Mouse (Mus musculus): ENCODE measurements around the gene Zscan22. TPM values are rescaled to one million over a fixed set of nuclear protein-coding genes. Genes with fewer than 3 reads are reported as not detected.
A peak's percentile ranks its signal among the peaks of the same experiment; 100 is the strongest.
"Not testable (repeated sequence)": the region's sequence is repeated elsewhere in the genome, so short reads cannot be mapped to it uniquely, and the experiment has no call there.

Zscan22 gene
- polyA plus RNA-seq, 1 experiment from 2014 or later = 10.4 TPM

GRCm38 (mm10) chr7:12901517-12901916, 3.9 kb downstream of the Zscan22 start:
- peaks cover 5% of the 10 kb centered on the region for H3K4me1 ChIP-seq (ENCODE audit: control insufficient read depth, insufficient read depth, low read depth, low read length)
- H3K9ac ChIP-seq (ENCODE audit: low read depth, low read length) = no peak overlapping the region
- no peak for ATAC-seq
- no peaks in the 10 kb centered on the region for H3K9me3 ChIP-seq (ENCODE audit: control insufficient read depth, low read length)
- no peak overlapping the region for H3K4me2 ChIP-seq (ENCODE audit: low read length)
- 97% methylated on average over 5 of the region's 5 CpGs for WGBS
- H3K27ac ChIP-seq (ENCODE audit: low read depth, low read length) = no peak overlapping the region
- H3K27me3 ChIP-seq (replicated peaks; ENCODE audit: control insufficient read depth, insufficient read depth, low read length) = no peaks in the 10 kb centered on the region
- peaks cover 12% of the 10 kb centered on the region for H3K36me3 ChIP-seq (ENCODE audit: control insufficient read depth, insufficient read depth, low read length)
- H3K4me3 ChIP-seq (ENCODE audit: low read length) = no peak overlapping the region

- ATAC-seq = no peak
- Histone ChIP-seq H3K36me3 (ENCODE audit: control insufficient read depth, insufficient read depth, low read length) (peaks cover 25% of the 10 kb centered on the region), H3K4me3 (ENCODE audit: low read length) (no peak overlapping the region), H3K27me3 (replicated peaks; ENCODE audit: control insufficient read depth, insufficient read depth, low read length) (no peaks in the 10 kb centered on the region), H3K27ac (ENCODE audit: low read depth, low read length) (no peak overlapping the region), H3K9ac (ENCODE audit: low read depth, low read length) (0 out of 2 replicates have a peak overlapping the region, but pooled peaks have one; percentile 9), H3K9me3 (ENCODE audit: control insufficient read depth, low read length) (no peaks in the 10 kb centered on the region), H3K4me2 (ENCODE audit: low read length) (no peak overlapping the region), H3K4me1 (ENCODE audit: control insufficient read depth, insufficient read depth, low read depth, low read length) (peaks cover 3% of the 10 kb centered on the region; the same call in 1 of the 2 replicates)
- 73% methylated on average over 10 of the region's 10 CpGs for WGBS
Observed at GRCm38 (mm10) chr7:12903623-12904022, 6.0 kb downstream of the Zscan22 start.

DNA sequence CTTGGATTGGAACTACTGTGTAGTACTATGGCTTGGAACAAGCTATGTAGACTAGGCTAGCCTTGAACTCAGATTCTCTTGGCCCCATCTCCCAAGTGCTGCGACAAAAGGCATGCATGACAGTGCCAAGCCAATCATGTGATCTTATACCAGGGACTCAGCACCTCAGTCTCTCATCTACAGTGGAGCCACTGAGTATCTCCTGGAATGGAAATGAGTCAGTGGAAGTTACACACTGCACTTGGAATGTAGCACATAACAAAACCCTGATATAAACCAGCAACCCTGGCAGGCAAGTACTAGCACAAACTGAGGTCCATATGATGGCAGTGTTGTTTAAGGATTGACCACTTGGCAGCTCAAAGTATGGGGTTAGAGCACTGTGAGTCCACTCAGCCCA, 7.5 kb downstream of the Zscan22 start:
- ATAC-seq = no peak
- no peak overlapping the region for H3K4me3 ChIP-seq (ENCODE audit: low read length)
- H3K4me1 ChIP-seq (ENCODE audit: control insufficient read depth, insufficient read depth, low read depth, low read length) = peaks cover 3% of the 10 kb centered on the region; the same call in 1 of the 2 replicates
- H3K9me3 ChIP-seq (ENCODE audit: control insufficient read depth, low read length) = no peaks in the 10 kb centered on the region
- 96% methylated on average over 1 of the region's 1 CpGs for WGBS
- H3K27me3 ChIP-seq (replicated peaks; ENCODE audit: control insufficient read depth, insufficient read depth, low read length) = no peaks in the 10 kb centered on the region
- H3K36me3 ChIP-seq (ENCODE audit: control insufficient read depth, insufficient read depth, low read length) = peaks cover 25% of the 10 kb centered on the region
- no peak overlapping the region for H3K27ac ChIP-seq (ENCODE audit: low read depth, low read length)
- no peak overlapping the region for H3K4me2 ChIP-seq (ENCODE audit: low read length)
- H3K9ac ChIP-seq (ENCODE audit: low read depth, low read length) = no peak overlapping the region

DNA sequence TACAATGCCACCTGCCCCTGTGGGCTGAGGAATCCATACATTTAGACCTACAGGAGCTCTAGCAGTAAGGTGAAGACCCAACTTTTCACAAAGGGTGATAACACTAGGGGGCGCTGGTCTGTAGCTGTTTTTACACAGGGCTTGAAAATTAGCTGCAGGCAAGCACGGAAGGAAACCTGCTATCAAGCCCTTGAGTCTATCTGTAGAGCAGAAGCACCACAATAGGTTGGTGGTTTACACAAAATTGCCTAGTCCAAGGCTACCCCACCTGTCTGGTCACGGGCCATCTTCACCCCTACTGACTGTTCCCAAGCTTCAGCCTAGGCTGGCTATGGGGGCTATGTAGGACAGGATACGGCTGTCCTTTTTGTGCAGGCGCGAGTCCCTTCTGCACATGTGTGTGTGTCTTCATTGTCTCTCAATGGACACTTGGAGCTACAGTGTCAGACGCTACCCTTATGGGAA, 11.9 kb downstream of the Zscan22 start:
- ATAC-seq = peak; percentile 29; the same call in 1 of the 2 replicates
- H3K27ac ChIP-seq (ENCODE audit: low read depth, low read length) = peak overlapping the region; percentile 84
- 39% methylated on average over 7 of the region's 7 CpGs for WGBS

DNA sequence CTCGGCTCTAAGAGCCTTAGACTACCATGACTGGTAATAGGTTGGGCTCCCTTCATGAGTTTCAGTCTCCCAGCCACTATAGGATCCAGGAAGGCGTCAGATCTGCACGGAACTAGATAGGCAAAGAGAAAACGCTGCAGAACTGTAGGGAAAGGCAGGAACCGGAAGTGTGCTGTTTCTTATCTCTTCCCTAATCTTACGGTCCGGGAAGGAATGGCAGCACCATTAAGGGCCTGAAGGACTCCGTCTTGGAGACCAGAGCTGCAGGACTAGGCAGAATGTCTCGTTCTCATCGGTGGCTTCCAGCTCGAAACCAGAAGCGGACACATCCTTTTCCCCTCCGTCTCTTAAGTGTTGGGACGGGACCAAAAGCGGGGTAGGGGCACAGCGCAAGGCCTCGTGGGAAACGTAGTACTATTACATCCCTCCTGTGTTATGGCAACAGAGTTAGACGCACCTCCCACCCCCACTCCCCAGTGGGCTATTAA, 12.6 kb downstream of the Zscan22 start:
- Histone ChIP-seq H3K4me3 (ENCODE audit: low read length) (peak overlapping the region; percentile 50), H3K27ac (ENCODE audit: low read depth, low read length) (peak overlapping the region; percentile 84), H3K4me2 (ENCODE audit: low read length) (peak overlapping the region; percentile 57), H3K27me3 (replicated peaks; ENCODE audit: control insufficient read depth, insufficient read depth, low read length) (no peaks in the 10 kb centered on the region), H3K4me1 (ENCODE audit: control insufficient read depth, insufficient read depth, low read depth, low read length) (peaks cover 3% of the 10 kb centered on the region; the same call in 1 of the 2 replicates), H3K9ac (ENCODE audit: low read depth, low read length) (peak overlapping the region; percentile 73), H3K36me3 (ENCODE audit: control insufficient read depth, insufficient read depth, low read length) (peaks cover 20% of the 10 kb centered on the region), H3K9me3 (ENCODE audit: control insufficient read depth, low read length) (no peaks in the 10 kb centered on the region)
- ATAC-seq = peak; percentile 88
- WGBS = 7% methylated on average over 19 of the region's 19 CpGs

More for the DNA sequence above, 11.9 kb downstream of the Zscan22 start:
- Histone ChIP-seq H3K27me3 (replicated peaks; ENCODE audit: control insufficient read depth, insufficient read depth, low read length) (no peaks in the 10 kb centered on the region), H3K9me3 (ENCODE audit: control insufficient read depth, low read length) (no peaks in the 10 kb centered on the region), H3K4me2 (ENCODE audit: low read length) (peak overlapping the region; percentile 57), H3K36me3 (ENCODE audit: control insufficient read depth, insufficient read depth, low read length) (peaks cover 20% of the 10 kb centered on the region), H3K9ac (ENCODE audit: low read depth, low read length) (peak overlapping the region; percentile 73), H3K4me1 (ENCODE audit: control insufficient read depth, insufficient read depth, low read depth, low read length) (peaks cover 3% of the 10 kb centered on the region; the same call in 1 of the 2 replicates), H3K4me3 (ENCODE audit: low read length) (peak overlapping the region; percentile 50)

DNA sequence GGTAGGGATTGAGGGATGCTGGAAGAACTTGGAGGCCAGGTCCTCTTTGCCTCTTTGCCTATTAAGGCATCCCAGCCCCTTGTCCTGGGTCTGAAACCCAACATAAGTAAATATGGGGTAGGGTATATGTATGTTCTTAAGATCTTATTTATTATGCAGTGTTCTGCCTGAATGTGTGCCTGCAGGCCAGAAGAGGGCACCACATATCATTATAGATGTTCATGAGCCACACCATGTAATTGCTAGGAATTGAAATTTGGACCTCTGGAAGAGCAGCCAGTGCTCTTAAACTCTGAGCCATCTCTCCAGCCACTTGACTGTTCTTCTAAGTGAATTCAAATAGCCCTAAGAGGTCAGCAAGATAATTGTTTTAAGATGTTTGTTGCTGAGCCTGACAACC, 15.9 kb downstream of the Zscan22 start:
- ATAC-seq = no peak
- no peak overlapping the region for H3K4me3 ChIP-seq (ENCODE audit: low read length)
- peaks cover 3% of the 10 kb centered on the region; the same call in 1 of the 2 replicates for H3K4me1 ChIP-seq (ENCODE audit: control insufficient read depth, insufficient read depth, low read depth, low read length)
- no peak overlapping the region for H3K9ac ChIP-seq (ENCODE audit: low read depth, low read length)
- no peaks in the 10 kb centered on the region for H3K36me3 ChIP-seq (ENCODE audit: control insufficient read depth, insufficient read depth, low read length)
- H3K27me3 ChIP-seq (replicated peaks; ENCODE audit: control insufficient read depth, insufficient read depth, low read length) = no peaks in the 10 kb centered on the region
- H3K4me2 ChIP-seq (ENCODE audit: low read length) = no peak overlapping the region
- no peaks in the 10 kb centered on the region for H3K9me3 ChIP-seq (ENCODE audit: control insufficient read depth, low read length)
- H3K27ac ChIP-seq (ENCODE audit: low read depth, low read length) = no peak overlapping the region

DNA sequence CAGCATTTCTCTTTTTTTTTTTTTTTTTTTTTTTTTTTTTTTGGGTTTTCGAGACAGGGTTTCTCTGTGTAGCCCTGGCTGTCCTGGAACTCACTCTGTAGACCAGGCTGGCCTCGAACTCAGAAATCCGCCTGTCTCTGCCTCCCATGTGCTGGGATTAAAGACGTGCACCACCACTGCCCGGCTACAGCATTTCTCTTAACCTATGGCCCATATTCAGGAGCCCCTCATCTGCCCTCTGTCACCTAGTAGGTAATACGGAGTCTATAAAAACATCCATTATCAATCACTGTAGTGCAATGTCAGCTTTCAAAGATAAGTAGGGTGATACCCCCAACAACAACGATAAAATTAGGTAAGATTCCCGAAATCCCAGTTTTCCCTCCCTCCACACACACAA, 22.9 kb downstream of the Zscan22 start:
- 90% methylated on average over 7 of the region's 8 CpGs for WGBS
- not testable (repeated sequence) for H3K9ac ChIP-seq (ENCODE audit: low read depth, low read length); H3K4me3 ChIP-seq (ENCODE audit: low read length); ATAC-seq; H3K9me3 ChIP-seq (ENCODE audit: control insufficient read depth, low read length); H3K4me2 ChIP-seq (ENCODE audit: low read length); H3K27ac ChIP-seq (ENCODE audit: low read depth, low read length); H3K27me3 ChIP-seq (replicated peaks; ENCODE audit: control insufficient read depth, insufficient read depth, low read length)
- Histone ChIP-seq H3K4me1 (ENCODE audit: control insufficient read depth, insufficient read depth, low read depth, low read length) (peaks cover 11% of the 10 kb centered on the region), H3K36me3 (ENCODE audit: control insufficient read depth, insufficient read depth, low read length) (peaks cover 20% of the 10 kb centered on the region)

- Histone ChIP-seq H3K9me3 (ENCODE audit: control insufficient read depth, low read length) (no peaks in the 10 kb centered on the region), H3K4me3 (ENCODE audit: low read length) (peak overlapping the region; percentile 78), H3K9ac (ENCODE audit: low read depth, low read length) (peak overlapping the region; percentile 80), H3K4me1 (ENCODE audit: control insufficient read depth, insufficient read depth, low read depth, low read length) (peaks cover 11% of the 10 kb centered on the region), H3K4me2 (ENCODE audit: low read length) (peak overlapping the region; percentile 85), H3K27me3 (replicated peaks; ENCODE audit: control insufficient read depth, insufficient read depth, low read length) (peaks cover 5% of the 10 kb centered on the region), H3K27ac (ENCODE audit: low read depth, low read length) (peak overlapping the region; percentile 95), H3K36me3 (ENCODE audit: control insufficient read depth, insufficient read depth, low read length) (peaks cover 28% of the 10 kb centered on the region)
- WGBS = 1% methylated on average over 3 of the region's 3 CpGs
- peak; percentile 12; the same call in 1 of the 2 replicates for ATAC-seq
Observed at GRCm38 (mm10) chr7:12921318-12921704, 23.7 kb downstream of the Zscan22 start.

DNA sequence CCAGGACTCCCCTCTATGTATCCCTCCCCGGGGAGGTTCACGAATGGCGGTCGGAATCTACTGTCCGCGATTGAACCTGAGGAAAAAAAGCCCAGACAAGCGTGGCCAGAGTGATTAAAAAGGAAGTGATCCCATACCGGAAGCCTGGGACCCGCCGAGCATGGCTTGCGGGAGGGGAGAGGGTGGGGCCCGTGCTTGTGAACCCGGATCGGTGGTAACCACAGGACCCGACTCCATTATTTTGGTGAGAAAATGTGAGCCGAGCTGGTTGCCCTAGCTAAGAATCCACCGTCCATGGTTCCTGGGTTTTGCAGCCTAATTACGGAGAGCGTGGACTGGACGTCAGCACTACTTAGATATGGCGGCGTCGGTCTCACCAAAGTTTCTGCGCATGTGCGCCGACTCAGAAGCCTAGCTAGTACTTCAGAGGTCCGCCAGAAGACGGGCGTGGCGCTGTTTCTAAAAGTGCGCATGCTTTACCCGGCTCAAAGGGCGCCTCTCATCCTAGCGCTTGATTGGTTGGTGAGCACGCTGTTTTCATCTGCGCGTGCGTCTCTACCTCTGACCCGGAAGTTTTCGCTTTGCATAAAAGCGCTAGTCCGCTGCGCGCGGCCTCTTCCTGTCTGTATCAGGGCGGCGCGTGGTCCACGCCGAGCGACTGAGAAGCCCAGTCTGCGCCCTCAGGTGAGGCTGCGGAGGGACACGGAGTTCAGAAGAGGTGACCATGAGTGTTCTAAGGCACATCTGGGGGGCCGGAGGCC, 24.3 kb downstream of the Zscan22 start, which contains the start of gene Rps5:
Rps5 (plus strand) TSS at position 586 of the 761 bp plus-strand sequence.
- peaks cover 34% of the 10 kb centered on the region for H3K36me3 ChIP-seq (ENCODE audit: control insufficient read depth, insufficient read depth, low read length)
- H3K9me3 ChIP-seq (ENCODE audit: control insufficient read depth, low read length) = no peaks in the 10 kb centered on the region
- peak within 1 kb of the TSS; percentile 78 for H3K4me3 ChIP-seq (ENCODE audit: low read length)
- peaks cover 8% of the 10 kb centered on the region for H3K27me3 ChIP-seq (replicated peaks; ENCODE audit: control insufficient read depth, insufficient read depth, low read length)
- ATAC-seq = peak; percentile 98
- H3K4me1 ChIP-seq (ENCODE audit: control insufficient read depth, insufficient read depth, low read depth, low read length) = peaks cover 11% of the 10 kb centered on the region
- H3K27ac ChIP-seq (ENCODE audit: low read depth, low read length) = peak within 1 kb of the TSS; percentile 95
- H3K9ac ChIP-seq (ENCODE audit: low read depth, low read length) = peak within 1 kb of the TSS; percentile 87
- under 1% methylated on average over 55 of the region's 55 CpGs for WGBS
- H3K4me2 ChIP-seq (ENCODE audit: low read length) = peak within 1 kb of the TSS; percentile 96
